Mouse (Mus musculus): Measurements from ENCODE around the gene Taar9.
"Not testable (repeated sequence)": the region's sequence is repeated elsewhere in the genome, so short reads cannot be mapped to it uniquely, and the experiment has no call there.

Taar9 gene

GRCm38 (mm10) chr10:24074751-24075150, 34.6 kb downstream of the Taar9 start:
- not testable (repeated sequence) for DNase-seq

DNA sequence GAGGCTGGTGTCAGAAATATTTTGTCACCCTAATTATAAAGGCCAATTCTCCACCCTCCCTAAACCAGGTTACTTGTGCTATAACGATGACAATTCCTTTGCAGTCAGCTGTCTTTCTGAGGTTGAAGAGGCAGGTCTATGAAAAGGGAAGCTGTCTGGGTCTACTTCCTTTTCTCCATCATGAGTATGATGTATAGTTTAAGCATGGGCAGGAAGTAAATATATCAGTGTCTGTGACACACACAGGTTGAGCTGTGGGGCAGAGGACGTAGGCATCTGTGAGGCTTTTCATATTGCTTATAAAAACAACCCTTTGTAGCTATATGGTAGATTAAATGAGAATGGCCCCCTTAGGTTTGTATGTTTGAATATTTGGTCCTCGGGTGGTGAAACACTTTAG, 50.3 kb downstream of the Taar9 start:
- no peak for DNase-seq

Measured in thymus, postnatal 25 days (tissue).